Comparison of ENCODE assay signal across 8 mouse cellular contexts in the genomic region with DNA sequence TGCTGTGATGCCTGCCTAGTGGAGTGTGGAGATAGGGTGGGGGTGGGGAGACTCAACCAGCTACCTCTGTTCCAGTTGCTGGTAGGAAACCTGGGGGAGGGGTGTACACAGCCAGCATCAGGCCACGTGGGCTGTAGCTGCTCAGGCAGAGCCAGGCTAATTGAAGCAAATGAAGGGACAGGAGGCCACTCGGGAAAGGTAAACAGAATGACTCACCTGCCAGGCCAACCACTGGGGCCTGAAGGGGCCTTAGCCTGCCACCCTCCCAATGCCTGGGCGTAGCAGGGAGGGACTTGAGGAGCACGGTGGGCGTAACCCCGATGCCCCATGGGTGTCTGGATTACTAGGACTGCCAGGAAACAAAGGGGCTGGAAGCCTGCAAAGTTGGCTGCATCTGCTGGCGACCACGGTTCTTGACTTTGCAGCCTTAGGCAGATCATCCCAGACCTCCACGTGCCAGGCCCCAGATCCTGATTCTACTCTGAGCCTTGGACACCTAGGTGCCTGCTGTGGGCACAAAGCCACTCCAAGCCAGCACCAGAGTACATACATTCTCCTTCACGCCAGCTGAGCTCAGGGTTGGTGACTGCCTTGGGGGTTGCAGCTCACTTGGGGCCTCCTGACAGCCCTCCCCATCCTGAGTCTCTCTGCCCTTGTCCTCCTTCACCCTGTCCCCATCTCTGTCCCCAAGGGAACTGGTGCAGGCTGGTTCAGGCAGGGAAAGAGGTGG. TPM values are rescaled to one million over a fixed set of nuclear protein-coding genes. Genes with fewer than 3 reads are reported as not detected.
A peak's percentile ranks its signal among the peaks of the same experiment; 100 is the strongest.
DNase-seq lines count a peak whose midpoint lies in the region; ATAC-seq and TF ChIP-seq lines count a peak whose summit lies in the region.

No protein-coding gene starts in this region.

- no peaks in the 10 kb centered on the region for H3K79me2 ChIP-seq in heart, adult 2 months (replicated peaks; ENCODE audit: control insufficient read depth, insufficient read depth, low read length)

- H3K9me3 ChIP-seq in heart, embryonic 16.5 days (replicated peaks; ENCODE audit: control insufficient read depth, low read length): no peaks in the 10 kb centered on the region
- H3K9me3 ChIP-seq in hindbrain, embryonic 11.5 days (ENCODE audit: control insufficient read depth, low read length): no peaks in the 10 kb centered on the region
- H3K9me3 ChIP-seq in limb, embryonic 14.5 days (ENCODE audit: control insufficient read depth, low read length): no peaks in the 10 kb centered on the region
- no peaks in the 10 kb centered on the region for H3K9me3 ChIP-seq in midbrain, postnatal 0 days (ENCODE audit: low read length)

- WGBS in heart, embryonic 16.5 days: 29% methylated on average over 10 of the region's 10 CpGs
- WGBS in heart, adult 2 months: 31% methylated on average over 10 of the region's 10 CpGs
- WGBS in hindbrain, embryonic 11.5 days: 28% methylated on average over 10 of the region's 10 CpGs
- WGBS in limb, embryonic 14.5 days: 27% methylated on average over 10 of the region's 10 CpGs
- WGBS in midbrain, postnatal 0 days: 14% methylated on average over 10 of the region's 10 CpGs

- no peak overlapping the region for H3K4me2 ChIP-seq in heart, embryonic 16.5 days (ENCODE audit: low read depth, low read length)
- H3K4me2 ChIP-seq in hindbrain, embryonic 11.5 days (replicated peaks; ENCODE audit: low read depth, low read length): no peak overlapping the region
- no peak overlapping the region for H3K4me2 ChIP-seq in limb, embryonic 14.5 days (replicated peaks; ENCODE audit: low read depth, low read length, severe bottlenecking)
- no peak overlapping the region for H3K4me2 ChIP-seq in midbrain, postnatal 0 days (ENCODE audit: low read depth, low read length, poor library complexity, severe bottlenecking)

- H3K36me3 ChIP-seq in heart, embryonic 16.5 days (ENCODE audit: control insufficient read depth, insufficient read depth): peaks cover 15% of the 10 kb centered on the region
- H3K36me3 ChIP-seq in heart, adult 2 months (ENCODE audit: control insufficient read depth, insufficient read depth, low read length): peaks cover 2% of the 10 kb centered on the region; the same call in 1 of the 2 replicates
- 0 out of 2 replicates have a peak, but pooled peaks cover 6% of the 10 kb centered on the region for H3K36me3 ChIP-seq in hindbrain, embryonic 11.5 days (ENCODE audit: control insufficient read depth, insufficient read depth, low read length)
- H3K36me3 ChIP-seq in limb, embryonic 14.5 days (ENCODE audit: control insufficient read depth, insufficient read depth, low read length): peaks cover 32% of the 10 kb centered on the region
- H3K36me3 ChIP-seq in midbrain, postnatal 0 days (ENCODE audit: insufficient read depth, low read length): peaks cover 26% of the 10 kb centered on the region

- H3K4me3 ChIP-seq in heart, embryonic 16.5 days (ENCODE audit: low read length): no peak overlapping the region
- no peak overlapping the region for H3K4me3 ChIP-seq in heart, adult 2 months
- no peak overlapping the region for H3K4me3 ChIP-seq in hindbrain, embryonic 11.5 days (ENCODE audit: low read depth, low read length)
- H3K4me3 ChIP-seq in limb, embryonic 14.5 days (replicated peaks; ENCODE audit: low read length): no peak overlapping the region
- H3K4me3 ChIP-seq in midbrain, postnatal 0 days (ENCODE audit: low read depth, low read length): no peak overlapping the region

- peaks cover 26% of the 10 kb centered on the region for H3K4me1 ChIP-seq in heart, embryonic 16.5 days (ENCODE audit: control insufficient read depth, insufficient read depth, low read length)
- peaks cover 18% of the 10 kb centered on the region for H3K4me1 ChIP-seq in heart, adult 2 months (ENCODE audit: control insufficient read depth, insufficient read depth, low read length)
- no peaks in the 10 kb centered on the region; the same call in 1 of the 2 replicates for H3K4me1 ChIP-seq in hindbrain, embryonic 11.5 days (replicated peaks; ENCODE audit: control insufficient read depth, insufficient read depth, low read length)
- H3K4me1 ChIP-seq in limb, embryonic 14.5 days (ENCODE audit: control insufficient read depth, insufficient read depth, low read length): peaks cover 16% of the 10 kb centered on the region
- H3K4me1 ChIP-seq in midbrain, postnatal 0 days (ENCODE audit: insufficient read depth, low read length): peaks cover 9% of the 10 kb centered on the region; the same call in 1 of the 2 replicates

- H3K9ac ChIP-seq in heart, embryonic 16.5 days (ENCODE audit: low read length): 0 out of 2 replicates have a peak overlapping the region, but pooled peaks have one; percentile 22
- H3K9ac ChIP-seq in heart, adult 2 months (ENCODE audit: low read depth, low read length): no peak overlapping the region
- H3K9ac ChIP-seq in hindbrain, embryonic 11.5 days (ENCODE audit: low read depth, low read length): no peak overlapping the region; the same call in 1 of the 2 replicates
- peak overlapping the region; percentile 25; the same call in 1 of the 2 replicates for H3K9ac ChIP-seq in limb, embryonic 14.5 days (ENCODE audit: low read depth, low read length, severe bottlenecking)
- H3K9ac ChIP-seq in midbrain, postnatal 0 days (replicated peaks; ENCODE audit: low read length, poor library complexity, severe bottlenecking): 0 out of 2 replicates have a peak overlapping the region, but pooled peaks have one; percentile 14

- H3K27me3 ChIP-seq in heart, embryonic 16.5 days (ENCODE audit: control insufficient read depth, insufficient read depth, low read length): 0 out of 2 replicates have a peak, but pooled peaks cover 2% of the 10 kb centered on the region
- H3K27me3 ChIP-seq in heart, adult 2 months (ENCODE audit: control insufficient read depth, insufficient read depth, low read length): no peaks in the 10 kb centered on the region
- no peaks in the 10 kb centered on the region for H3K27me3 ChIP-seq in hindbrain, embryonic 11.5 days (ENCODE audit: control insufficient read depth, insufficient read depth, low read length)
- no peaks in the 10 kb centered on the region for H3K27me3 ChIP-seq in limb, embryonic 14.5 days (ENCODE audit: control insufficient read depth, insufficient read depth, low read length)
- H3K27me3 ChIP-seq in midbrain, postnatal 0 days (ENCODE audit: insufficient read depth, low read length): no peaks in the 10 kb centered on the region; the same call in 1 of the 2 replicates

- intact Hi-C loops in heart, adult 2 months (cut with DNase I): loop anchor here (2.0 kb wide), 1 partner anchor 19 kb away; no protein-coding TSS in a partner anchor

- no peak for TF ChIP-seq POLR2A in heart, adult 2 months (IDR thresholded peaks at IDR 0.05; ENCODE audit: insufficient read depth, low read depth, low read length)
- no peak for TF ChIP-seq POLR2A in limb, embryonic 14.5 days (IDR thresholded peaks at IDR 0.05; ENCODE audit: borderline replicate concordance, extremely low read depth, insufficient read depth, insufficient read length)

- TF ChIP-seq EP300 in heart, adult 2 months (IDR thresholded peaks at IDR 0.05; ENCODE audit: insufficient read depth, low read depth, low read length): no peak

- TF ChIP-seq CTCF in heart, adult 2 months (IDR thresholded peaks at IDR 0.05): no peak
- TF ChIP-seq CTCF in midbrain, postnatal 0 days (IDR thresholded peaks at IDR 0.05): no peak

- DNase-seq in heart, adult 2 months: no peak
- peak; percentile 39 for DNase-seq in hindbrain, embryonic 11.5 days (ENCODE audit: low spot score)
- DNase-seq in limb, embryonic 14.5 days (ENCODE audit: low spot score): no peak
- peak; percentile 67 for DNase-seq in midbrain, postnatal 0 days (ENCODE audit: low spot score)
- DNase-seq in gastrocnemius, adult 8-10 months (ENCODE audit: low spot score in 2 of 2): no peak
- DNase-seq in thymus, postnatal 36 days: no peak
- DNase-seq in natural killer cell, adult 2 months (ENCODE audit: low spot score in 2 of 2): no peak

- ATAC-seq in heart, embryonic 16.5 days (replicated peaks; ENCODE audit: extremely low read depth, insufficient read depth, low FRiP score): no peak
- ATAC-seq in hindbrain, embryonic 11.5 days (ENCODE audit: low FRiP score): peak; percentile 71
- peak; percentile 21; the same call in 1 of the 2 replicates for ATAC-seq in limb, embryonic 14.5 days (ENCODE audit: low FRiP score, low read depth)
- peak; percentile 29 for ATAC-seq in midbrain, postnatal 0 days (ENCODE audit: low FRiP score)

- 0 out of 2 replicates have a peak overlapping the region, but pooled peaks have one; percentile 61 for H3K27ac ChIP-seq in heart, embryonic 16.5 days (ENCODE audit: low read length)
- no peak overlapping the region for H3K27ac ChIP-seq in heart, adult 2 months
- H3K27ac ChIP-seq in hindbrain, embryonic 11.5 days (ENCODE audit: low read depth, low read length): peak overlapping the region; percentile 48; the same call in 1 of the 2 replicates
- H3K27ac ChIP-seq in limb, embryonic 14.5 days (replicated peaks; ENCODE audit: low read depth, low read length): peak overlapping the region; percentile 54
- no peak overlapping the region for H3K27ac ChIP-seq in midbrain, postnatal 0 days (ENCODE audit: low read depth, low read length)

RNA-seq across cellular contexts. Expression of gene Gcgr, which starts 9.0 kb away (rescaled TPM):
- 1.4 and 2.7 TPM in 2 replicates for polyA plus RNA-seq in heart, embryonic 16.5 days (2015; fragmentation: Nextera tagmentation; extraction: Ambion mirVana)
- total RNA-seq in heart, adult 2 months (2021): under 1 TPM; 0.68 to 0.73 TPM
- polyA plus RNA-seq in heart, adult 2 months (2012; rRNA removed): 2.1 and 2.3 TPM in 2 replicates
- 0.31 and 0.56 TPM in 2 replicates for polyA plus RNA-seq in hindbrain, embryonic 11.5 days (2014; fragmentation: Nextera tagmentation; extraction: Ambion mirVana)
- polyA plus RNA-seq in limb, embryonic 14.5 days (2012; rRNA removed): 11.2 and 15.0 TPM in 2 replicates
- polyA plus RNA-seq in limb, embryonic 14.5 days (2014; fragmentation: Nextera tagmentation; extraction: Ambion mirVana): 4.9 and 6.3 TPM in 2 replicates
- total RNA-seq in midbrain, postnatal 0 days (2014; rRNA removed): 0.60 TPM in 1 of 2 replicates, not detected in the other
- polyA plus RNA-seq in midbrain, postnatal 0 days (2015; fragmentation: Nextera tagmentation; extraction: Ambion mirVana): 0.17 and 0.21 TPM in 2 replicates
- total RNA-seq in gastrocnemius, adult 8-10 months (2022): under 1 TPM in 1 of 4 experiments, not detected in 3; 0.29 TPM

RNA-seq across cellular contexts. Expression of gene Mcrip1, which starts 10.1 kb away (rescaled TPM):
- 134 and 139 TPM in 2 replicates for polyA plus RNA-seq in heart, embryonic 16.5 days (2015; fragmentation: Nextera tagmentation; extraction: Ambion mirVana)
- total RNA-seq in heart, adult 2 months (2021): 10 to 100 TPM; 38.5 to 43.9 TPM
- polyA plus RNA-seq in heart, adult 2 months (2012; rRNA removed): 84.9 and 97.4 TPM in 2 replicates
- 245 and 256 TPM in 2 replicates for polyA plus RNA-seq in hindbrain, embryonic 11.5 days (2014; fragmentation: Nextera tagmentation; extraction: Ambion mirVana)
- polyA plus RNA-seq in limb, embryonic 14.5 days (2012; rRNA removed): 203 and 265 TPM in 2 replicates
- polyA plus RNA-seq in limb, embryonic 14.5 days (2014; fragmentation: Nextera tagmentation; extraction: Ambion mirVana): 271 and 274 TPM in 2 replicates
- total RNA-seq in midbrain, postnatal 0 days (2014; rRNA removed): 132 and 138 TPM in 2 replicates
- 243 and 270 TPM in 2 replicates for polyA plus RNA-seq in midbrain, postnatal 0 days (2015; fragmentation: Nextera tagmentation; extraction: Ambion mirVana)
- total RNA-seq in gastrocnemius, adult 8-10 months (2022): 10 to 100 TPM; 18.6 to 20.5 (median 20.1) TPM

RNA-seq across cellular contexts. Expression of gene Ppp1r27, which starts 11.5 kb away (rescaled TPM):
- 3.3 and 8.5 TPM in 2 replicates for polyA plus RNA-seq in heart, embryonic 16.5 days (2015; fragmentation: Nextera tagmentation; extraction: Ambion mirVana)
- under 1 TPM in 1 of 2 experiments, not detected in 1; 0.34 TPM for total RNA-seq in heart, adult 2 months (2021)
- 0.64 and 0.96 TPM in 2 replicates for polyA plus RNA-seq in heart, adult 2 months (2012; rRNA removed)
- polyA plus RNA-seq in hindbrain, embryonic 11.5 days (2014; fragmentation: Nextera tagmentation; extraction: Ambion mirVana): not detected in 2 replicates
- polyA plus RNA-seq in limb, embryonic 14.5 days (2012; rRNA removed): 2.7 and 3.7 TPM in 2 replicates
- polyA plus RNA-seq in limb, embryonic 14.5 days (2014; fragmentation: Nextera tagmentation; extraction: Ambion mirVana): 3.3 and 3.5 TPM in 2 replicates
- not detected in 2 replicates for total RNA-seq in midbrain, postnatal 0 days (2014; rRNA removed)
- polyA plus RNA-seq in midbrain, postnatal 0 days (2015; fragmentation: Nextera tagmentation; extraction: Ambion mirVana): not detected in 2 replicates
- 100 to 1,000 TPM; 157 to 382 (median 178) TPM for total RNA-seq in gastrocnemius, adult 8-10 months (2022)

RNA-seq across cellular contexts. Expression of gene P4hb, which starts 33.6 kb away (rescaled TPM):
- 435 and 437 TPM in 2 replicates for polyA plus RNA-seq in heart, embryonic 16.5 days (2015; fragmentation: Nextera tagmentation; extraction: Ambion mirVana)
- 100 to 1,000 TPM; 221 to 246 TPM for total RNA-seq in heart, adult 2 months (2021)
- polyA plus RNA-seq in heart, adult 2 months (2012; rRNA removed): 115 and 174 TPM in 2 replicates
- polyA plus RNA-seq in hindbrain, embryonic 11.5 days (2014; fragmentation: Nextera tagmentation; extraction: Ambion mirVana): 504 and 527 TPM in 2 replicates
- 569 and 645 TPM in 2 replicates for polyA plus RNA-seq in limb, embryonic 14.5 days (2012; rRNA removed)
- 968 and 988 TPM in 2 replicates for polyA plus RNA-seq in limb, embryonic 14.5 days (2014; fragmentation: Nextera tagmentation; extraction: Ambion mirVana)
- total RNA-seq in midbrain, postnatal 0 days (2014; rRNA removed): 161 and 165 TPM in 2 replicates
- polyA plus RNA-seq in midbrain, postnatal 0 days (2015; fragmentation: Nextera tagmentation; extraction: Ambion mirVana): 191 and 209 TPM in 2 replicates
- 100 to 1,000 TPM; 162 to 245 (median 209) TPM for total RNA-seq in gastrocnemius, adult 8-10 months (2022)

RNA-seq across cellular contexts. Expression of gene Arhgdia, which starts 42.0 kb away (rescaled TPM):
- 435 and 439 TPM in 2 replicates for polyA plus RNA-seq in heart, embryonic 16.5 days (2015; fragmentation: Nextera tagmentation; extraction: Ambion mirVana)
- total RNA-seq in heart, adult 2 months (2021): 100 to 1,000 TPM; 139 to 144 TPM
- polyA plus RNA-seq in heart, adult 2 months (2012; rRNA removed): 245 and 257 TPM in 2 replicates
- 576 and 591 TPM in 2 replicates for polyA plus RNA-seq in hindbrain, embryonic 11.5 days (2014; fragmentation: Nextera tagmentation; extraction: Ambion mirVana)
- polyA plus RNA-seq in limb, embryonic 14.5 days (2012; rRNA removed): 610 and 750 TPM in 2 replicates
- polyA plus RNA-seq in limb, embryonic 14.5 days (2014; fragmentation: Nextera tagmentation; extraction: Ambion mirVana): 566 and 572 TPM in 2 replicates
- total RNA-seq in midbrain, postnatal 0 days (2014; rRNA removed): 233 and 286 TPM in 2 replicates
- 390 and 417 TPM in 2 replicates for polyA plus RNA-seq in midbrain, postnatal 0 days (2015; fragmentation: Nextera tagmentation; extraction: Ambion mirVana)
- total RNA-seq in gastrocnemius, adult 8-10 months (2022): 10 to 100 TPM; 74.3 to 86.2 (median 80.7) TPM

Comparison
In these comparisons a context has a peak if more than half of its experiments do, and no peak if none do; other contexts are left out.
1. H3K27ac ChIP-seq: peak in heart, embryonic 16.5 days (single experiment), hindbrain, embryonic 11.5 days (single experiment) and limb, embryonic 14.5 days (single experiment); none in heart, adult 2 months (single experiment) and midbrain, postnatal 0 days (single experiment).
2. H3K9ac ChIP-seq: peak in heart, embryonic 16.5 days (single experiment), limb, embryonic 14.5 days (single experiment) and midbrain, postnatal 0 days (single experiment); none in heart, adult 2 months (single experiment) and hindbrain, embryonic 11.5 days (single experiment).
3. DNase-seq: peak in hindbrain, embryonic 11.5 days (single experiment) and midbrain, postnatal 0 days (single experiment); none in heart, adult 2 months (0 of 2), limb, embryonic 14.5 days (single experiment), gastrocnemius, adult 8-10 months (0 of 2), thymus, postnatal 36 days (0 of 2) and natural killer cell, adult 2 months (0 of 2).